In genomic region chr11:3387482-3388196, GRCm38 (mm10) we compare ENCODE assay signal across 10 mouse cellular contexts. TPM values are rescaled to one million over a fixed set of nuclear protein-coding genes. Genes with fewer than 3 reads are reported as not detected.
A peak's percentile ranks its signal among the peaks of the same experiment; 100 is the strongest.
DNase-seq lines count a peak whose midpoint lies in the region; ATAC-seq and TF ChIP-seq lines count a peak whose summit lies in the region.
"Had no signal": no experiment of that assay in that cellular context is flagged by ENCODE, and none has a peak within 500 bp of the region (broad histone marks: within the 10 kb centered on the region; RNA-seq: fewer than 3 reads in every experiment).

No protein-coding gene starts in this region.

- DNase-seq in left cerebral cortex, adult 2 months (ENCODE audit: extremely low spot score in 1 of 2, low spot score in 2 of 2): no peak
- DNase-seq in left cerebral cortex, postnatal 25 days (ENCODE audit: low spot score in 2 of 2): no peak
- DNase-seq in midbrain, postnatal 0 days (ENCODE audit: low spot score): no peak
- no peak for DNase-seq in kidney, postnatal 25 days

- ATAC-seq in heart, embryonic 13.5 days (ENCODE audit: extremely low read depth, insufficient number of reproducible peaks, low FRiP score, low TSS enrichment): no peak
- no peak for ATAC-seq in heart, embryonic 11.5 days (replicated peaks; ENCODE audit: insufficient number of reproducible peaks, low FRiP score, low TSS enrichment)
- ATAC-seq in midbrain, embryonic 16.5 days: peak; percentile 32; the same call in 1 of the 2 replicates
- no peak for ATAC-seq in midbrain, postnatal 0 days (ENCODE audit: low FRiP score)
- ATAC-seq in stomach, embryonic 16.5 days (ENCODE audit: insufficient read depth, low FRiP score): peak; percentile 32; the same call in 1 of the 2 replicates

- no peaks in the 10 kb centered on the region for H3K27me3 ChIP-seq in heart, embryonic 13.5 days (replicated peaks)
- H3K27me3 ChIP-seq in heart, embryonic 11.5 days (ENCODE audit: control insufficient read depth, insufficient read depth, low read length): no peaks in the 10 kb centered on the region
- no peaks in the 10 kb centered on the region for H3K27me3 ChIP-seq in midbrain, embryonic 16.5 days (ENCODE audit: control insufficient read depth, insufficient read depth, low read depth, low read length)
- H3K27me3 ChIP-seq in midbrain, postnatal 0 days (ENCODE audit: insufficient read depth, low read length): no peaks in the 10 kb centered on the region
- no peaks in the 10 kb centered on the region for H3K27me3 ChIP-seq in stomach, embryonic 16.5 days (ENCODE audit: control insufficient read depth, insufficient read depth, low read length)
- H3K27me3 ChIP-seq: forebrain, embryonic 12.5 days; lung, embryonic 15.5 days had no signal

- H3K4me2 ChIP-seq in heart, embryonic 13.5 days: no peak overlapping the region
- no peak overlapping the region for H3K4me2 ChIP-seq in heart, embryonic 11.5 days
- H3K4me2 ChIP-seq in midbrain, embryonic 16.5 days (ENCODE audit: low read length): no peak overlapping the region
- H3K4me2 ChIP-seq in midbrain, postnatal 0 days (ENCODE audit: low read depth, low read length, poor library complexity, severe bottlenecking): no peak overlapping the region
- H3K4me2 ChIP-seq in stomach, embryonic 16.5 days (ENCODE audit: low read depth, low read length): no peak overlapping the region
- H3K4me2 ChIP-seq: forebrain, embryonic 12.5 days; lung, embryonic 15.5 days had no signal

- H3K9me3 ChIP-seq in heart, embryonic 13.5 days: no peaks in the 10 kb centered on the region
- no peaks in the 10 kb centered on the region for H3K9me3 ChIP-seq in heart, embryonic 11.5 days (replicated peaks; ENCODE audit: control insufficient read depth, low read length)
- no peaks in the 10 kb centered on the region for H3K9me3 ChIP-seq in midbrain, embryonic 16.5 days (replicated peaks; ENCODE audit: control insufficient read depth, low read length, poor library complexity, severe bottlenecking)
- no peaks in the 10 kb centered on the region for H3K9me3 ChIP-seq in midbrain, postnatal 0 days (ENCODE audit: low read length)
- H3K9me3 ChIP-seq in stomach, embryonic 16.5 days (replicated peaks; ENCODE audit: control insufficient read depth, low read length): no peaks in the 10 kb centered on the region
- H3K9me3 ChIP-seq: forebrain, embryonic 12.5 days; lung, embryonic 15.5 days had no signal

- peaks cover 21% of the 10 kb centered on the region for H3K4me1 ChIP-seq in heart, embryonic 13.5 days
- peaks cover 10% of the 10 kb centered on the region; the same call in 1 of the 2 replicates for H3K4me1 ChIP-seq in heart, embryonic 11.5 days (ENCODE audit: control insufficient read depth, insufficient read depth, low read length)
- no peaks in the 10 kb centered on the region for H3K4me1 ChIP-seq in midbrain, embryonic 16.5 days (ENCODE audit: control insufficient read depth, insufficient read depth, low read length)
- H3K4me1 ChIP-seq in midbrain, postnatal 0 days (ENCODE audit: insufficient read depth, low read length): no peaks in the 10 kb centered on the region
- H3K4me1 ChIP-seq in stomach, embryonic 16.5 days (ENCODE audit: control insufficient read depth, insufficient read depth, low read length): peaks cover 12% of the 10 kb centered on the region; the same call in 1 of the 2 replicates
- H3K4me1 ChIP-seq: forebrain, embryonic 12.5 days had no signal

- H3K9ac ChIP-seq in heart, embryonic 13.5 days: no peak overlapping the region
- H3K9ac ChIP-seq in heart, embryonic 11.5 days (ENCODE audit: low read depth, low read length): no peak overlapping the region
- H3K9ac ChIP-seq in midbrain, embryonic 16.5 days (ENCODE audit: low read depth, low read length): no peak overlapping the region
- no peak overlapping the region for H3K9ac ChIP-seq in midbrain, postnatal 0 days (replicated peaks; ENCODE audit: low read length, poor library complexity, severe bottlenecking)
- H3K9ac ChIP-seq in stomach, embryonic 16.5 days (ENCODE audit: low read length): no peak overlapping the region
- H3K9ac ChIP-seq: forebrain, embryonic 12.5 days; lung, embryonic 15.5 days had no signal

- H3K36me3 ChIP-seq in heart, embryonic 13.5 days: peaks cover 43% of the 10 kb centered on the region
- H3K36me3 ChIP-seq in heart, embryonic 11.5 days (ENCODE audit: control insufficient read depth, insufficient read depth, low read length): peaks cover 5% of the 10 kb centered on the region; the same call in 1 of the 2 replicates
- no peaks in the 10 kb centered on the region for H3K36me3 ChIP-seq in midbrain, embryonic 16.5 days (ENCODE audit: control insufficient read depth, insufficient read depth, low read length)
- 0 out of 2 replicates have a peak, but pooled peaks cover 2% of the 10 kb centered on the region for H3K36me3 ChIP-seq in midbrain, postnatal 0 days (ENCODE audit: insufficient read depth, low read length)
- no peaks in the 10 kb centered on the region for H3K36me3 ChIP-seq in stomach, embryonic 16.5 days (ENCODE audit: control insufficient read depth, insufficient read depth, low read length)

- no peak overlapping the region for H3K4me3 ChIP-seq in heart, embryonic 13.5 days
- no peak overlapping the region for H3K4me3 ChIP-seq in heart, embryonic 11.5 days (ENCODE audit: low read depth, low read length)
- no peak overlapping the region for H3K4me3 ChIP-seq in left cerebral cortex, adult 2 months
- no peak overlapping the region for H3K4me3 ChIP-seq in midbrain, embryonic 16.5 days (ENCODE audit: low read depth, low read length)
- no peak overlapping the region for H3K4me3 ChIP-seq in midbrain, postnatal 0 days (ENCODE audit: low read depth, low read length)
- no peak overlapping the region for H3K4me3 ChIP-seq in stomach, embryonic 16.5 days (replicated peaks; ENCODE audit: low read length)
- H3K4me3 ChIP-seq: forebrain, embryonic 12.5 days; lung, embryonic 15.5 days had no signal

- peak overlapping the region; percentile 42; the same call in 1 of the 2 replicates for H3K27ac ChIP-seq in heart, embryonic 13.5 days (replicated peaks)
- H3K27ac ChIP-seq in heart, embryonic 11.5 days (ENCODE audit: low read depth, low read length): no peak overlapping the region
- H3K27ac ChIP-seq in left cerebral cortex, adult 2 months: peak overlapping the region; percentile 7
- H3K27ac ChIP-seq in midbrain, embryonic 16.5 days (ENCODE audit: low read length): no peak overlapping the region
- H3K27ac ChIP-seq in midbrain, postnatal 0 days (ENCODE audit: low read depth, low read length): no peak overlapping the region
- H3K27ac ChIP-seq in stomach, embryonic 16.5 days (ENCODE audit: low read length): peak overlapping the region; percentile 49
- H3K27ac ChIP-seq: forebrain, embryonic 12.5 days; lung, embryonic 15.5 days had no signal

- intact Hi-C loops in left cerebral cortex, adult 2 months (cut with DNase I): loop anchor here (1.0 to 2.0 kb wide), 3 partner anchors 21 to 127 kb away; partner anchors contain the start of genes Rnf185 and Selenom
- intact Hi-C loops in left cerebral cortex, postnatal 25 days (cut with DNase I): loop anchor here (1.0 to 5.0 kb wide), 3 partner anchors 22 to 127 kb away; partner anchors contain the start of genes Limk2, Rnf185 and Selenom

- WGBS in heart, embryonic 13.5 days: 82% methylated on average over 6 of the region's 6 CpGs
- 83% methylated on average over 6 of the region's 6 CpGs for WGBS in heart, embryonic 11.5 days (ENCODE audit: insufficient replicate concordance)
- WGBS in midbrain, embryonic 16.5 days: 89% methylated on average over 6 of the region's 6 CpGs
- 87% methylated on average over 6 of the region's 6 CpGs for WGBS in midbrain, postnatal 0 days
- 64% methylated on average over 6 of the region's 6 CpGs for WGBS in stomach, embryonic 16.5 days

- no peak for TF ChIP-seq CTCF in left cerebral cortex, adult 2 months (IDR thresholded peaks at IDR 0.05)
- no peak for TF ChIP-seq CTCF in midbrain, postnatal 0 days (IDR thresholded peaks at IDR 0.05)

RNA-seq across cellular contexts. Expression of gene Limk2, which starts 21.4 kb away (rescaled TPM):
- 50.4 and 58.3 TPM in 2 replicates for polyA plus RNA-seq in heart, embryonic 13.5 days (2015; fragmentation: Nextera tagmentation; extraction: Ambion mirVana)
- polyA plus RNA-seq in heart, embryonic 11.5 days (2014; fragmentation: Nextera tagmentation; extraction: Ambion mirVana): 61.8 and 72.3 TPM in 2 replicates
- total RNA-seq in left cerebral cortex, adult 2 months (2021): 100 to 1,000 TPM in 1 of 2 experiments, 10 to 100 TPM in 1; 97.5 to 109 TPM
- 100 to 1,000 TPM in 1 of 2 experiments, 10 to 100 TPM in 1; 85.6 to 101 TPM for total RNA-seq in left cerebral cortex, postnatal 25 days (2021)
- polyA plus RNA-seq in midbrain, embryonic 16.5 days (2015; fragmentation: Nextera tagmentation; extraction: Ambion mirVana): 185 and 187 TPM in 2 replicates
- 250 and 290 TPM in 2 replicates for total RNA-seq in midbrain, postnatal 0 days (2014; rRNA removed)
- polyA plus RNA-seq in midbrain, postnatal 0 days (2015; fragmentation: Nextera tagmentation; extraction: Ambion mirVana): 134 and 149 TPM in 2 replicates
- polyA plus RNA-seq in stomach, embryonic 16.5 days (2015; fragmentation: Nextera tagmentation; extraction: Ambion mirVana): 92.6 and 109 TPM in 2 replicates

RNA-seq across cellular contexts. Expression of gene Pik3ip1, which starts 57.4 kb away (rescaled TPM):
- polyA plus RNA-seq in heart, embryonic 13.5 days (2015; fragmentation: Nextera tagmentation; extraction: Ambion mirVana): 19.0 and 25.9 TPM in 2 replicates
- polyA plus RNA-seq in heart, embryonic 11.5 days (2014; fragmentation: Nextera tagmentation; extraction: Ambion mirVana): 12.2 and 14.2 TPM in 2 replicates
- total RNA-seq in left cerebral cortex, adult 2 months (2021): 10 to 100 TPM; 28.1 to 31.5 TPM
- 10 to 100 TPM; 26.3 to 29.1 TPM for total RNA-seq in left cerebral cortex, postnatal 25 days (2021)
- polyA plus RNA-seq in midbrain, embryonic 16.5 days (2015; fragmentation: Nextera tagmentation; extraction: Ambion mirVana): 22.8 and 29.5 TPM in 2 replicates
- 42.5 and 43.4 TPM in 2 replicates for total RNA-seq in midbrain, postnatal 0 days (2014; rRNA removed)
- polyA plus RNA-seq in midbrain, postnatal 0 days (2015; fragmentation: Nextera tagmentation; extraction: Ambion mirVana): 34.7 and 37.5 TPM in 2 replicates
- 9.4 and 11.8 TPM in 2 replicates for polyA plus RNA-seq in stomach, embryonic 16.5 days (2015; fragmentation: Nextera tagmentation; extraction: Ambion mirVana)

Comparison
In these comparisons a context has a peak if more than half of its experiments do, and no peak if none do; other contexts are left out.
1. ATAC-seq: peak in midbrain, embryonic 16.5 days (single experiment) and stomach, embryonic 16.5 days (single experiment); none in heart, embryonic 13.5 days (single experiment), heart, embryonic 11.5 days (single experiment) and midbrain, postnatal 0 days (single experiment).
2. H3K27ac ChIP-seq: peak in heart, embryonic 13.5 days (single experiment), left cerebral cortex, adult 2 months (single experiment) and stomach, embryonic 16.5 days (single experiment); none in heart, embryonic 11.5 days (single experiment), midbrain, embryonic 16.5 days (single experiment) and midbrain, postnatal 0 days (single experiment).